Mouse (Mus musculus): Measurements from ENCODE around the gene Trpm5.

- TF ChIP-seq CTCF (IDR thresholded peaks at IDR 0.05 in 2 of 3, conservative IDR thresholded peaks at IDR 0.05 in 1 of 3; ENCODE audit: control insufficient read depth in 1 of 3, insufficient read depth in 1 of 3, low read depth in 2 of 3, low read length in 3 of 3, poor library complexity in 1 of 3, severe bottlenecking in 1 of 3) (no peak), POLR2AphosphoS2 (IDR thresholded peaks at IDR 0.05; ENCODE audit: low read length) (no peak), USF2 (IDR thresholded peaks at IDR 0.05; ENCODE audit: borderline replicate concordance in 1 of 2, insufficient read depth in 1 of 2, low read depth in 1 of 2, low read length in 2 of 2) (no peak), POLR2A (IDR thresholded peaks at IDR 0.05; ENCODE audit: control insufficient read depth in 1 of 2, insufficient read depth in 1 of 2, low read depth in 1 of 2, low read length in 2 of 2, poor library complexity in 1 of 2) (no peak), USF1 (IDR thresholded peaks at IDR 0.05; ENCODE audit: low read depth, low read length) (no peak), BHLHE40 (IDR thresholded peaks at IDR 0.05; ENCODE audit: borderline replicate concordance, low read depth, low read length) (no peak), EP300 (IDR thresholded peaks at IDR 0.05; ENCODE audit: low read depth in 1 of 2, low read length in 2 of 2) (no peak)
These were observed 48.2 kb upstream of the Trpm5 start for GRCm38 (mm10) chr7:143142680-143143079.

Measured in MEL (cell line).